Mouse (Mus musculus) intestine, postnatal 0 days (tissue): ENCODE results near the gene Olfr172. TPM values are rescaled to one million over a fixed set of nuclear protein-coding genes. Genes with fewer than 3 reads are reported as not detected.
A peak's percentile ranks its signal among the peaks of the same experiment; 100 is the strongest.

Experiments used
- ATAC-seq: fragments of 200-750 bp; cut with Nextera tagmentation; 2 replicates; pipeline ENCODE4 v1.8.0; 2017; ENCODE audit warnings: mild to moderate bottlenecking, moderate TSS enrichment, moderate library complexity
- H3K27ac ChIP-seq: fragments of 300-500 bp; sonication (generic); 2 replicates; pipeline ENCODE4 v1.5.1; 2014; ENCODE audit warnings: mild to moderate bottlenecking, low read depth, low read length, moderate library complexity
- H3K27me3 ChIP-seq: fragments of 300-500 bp; sonication (generic); replicated peaks from 2 replicates; pipeline ENCODE4 v1.6.1; 2014; ENCODE audit warnings: low read length, mixed read lengths; ENCODE audit not compliant: control insufficient read depth, insufficient read depth
- H3K36me3 ChIP-seq: fragments of 300-500 bp; sonication (generic); 2 replicates; pipeline ENCODE4 v1.6.1; 2014; ENCODE audit warnings: mild to moderate bottlenecking, moderate library complexity; ENCODE audit not compliant: control insufficient read depth, insufficient read depth
- H3K4me1 ChIP-seq: fragments of 300-500 bp; sonication (generic); replicated peaks from 2 replicates; pipeline ENCODE4 v1.6.1; 2014; ENCODE audit warnings: antibody characterized with exemption, low read length, mixed read lengths; ENCODE audit not compliant: control insufficient read depth, insufficient read depth
- H3K4me2 ChIP-seq: fragments of 300-500 bp; sonication (generic); replicated peaks from 2 replicates; pipeline ENCODE4 v1.6.1; 2014; ENCODE audit warnings: low read depth, mild to moderate bottlenecking, moderate library complexity
- H3K4me3 ChIP-seq: fragments of 300-500 bp; sonication (generic); 2 replicates; pipeline ENCODE4 v1.5.1; 2014; ENCODE audit warnings: low read depth, low read length
- H3K9ac ChIP-seq: fragments of 300-500 bp; sonication (generic); 2 replicates; pipeline ENCODE4 v1.6.1; 2014; ENCODE audit warnings: mild to moderate bottlenecking, low read depth, low read length
- H3K9me3 ChIP-seq: fragments of 300-500 bp; sonication (generic); 2 replicates; pipeline ENCODE4 v1.6.1; 2016; ENCODE audit warnings: mixed run types; ENCODE audit not compliant: control insufficient read depth
- CTCF ChIP-seq: sonication (generic); IDR thresholded peaks from 2 replicates; pipeline ENCODE4 v1.5.1; 2016; ENCODE audit warnings: low read depth, mild to moderate bottlenecking, control low read depth, antibody characterized with exemption, moderate library complexity
- WGBS: fragments of 180-500 bp; shearing (Covaris S2); extraction: QIAGEN DNeasy Blood & Tissue Kit; methylation state at CpG from one replicate; pipeline ENCODE4 v1.1.7; 2014; 5-methylcytosine and 5-hydroxymethylcytosine counted together
- microRNA-seq: library from miRNA; unstranded; fragments of <30 nt; microRNA quantifications from one replicate; pipeline ENCODE4, GENCODE M21; 2016
- polyA plus RNA-seq: library from polyadenylated mRNA; unstranded; fragments of >200 nt; fragmentation: Nextera tagmentation; extraction: Ambion mirVana; gene quantifications from 2 replicates; pipeline ENCODE4 v1.2.1, GENCODE M21; 2015

The Olfr172 gene
- polyA plus RNA-seq, 1 experiment from 2014 or later, result not detected

DNA sequence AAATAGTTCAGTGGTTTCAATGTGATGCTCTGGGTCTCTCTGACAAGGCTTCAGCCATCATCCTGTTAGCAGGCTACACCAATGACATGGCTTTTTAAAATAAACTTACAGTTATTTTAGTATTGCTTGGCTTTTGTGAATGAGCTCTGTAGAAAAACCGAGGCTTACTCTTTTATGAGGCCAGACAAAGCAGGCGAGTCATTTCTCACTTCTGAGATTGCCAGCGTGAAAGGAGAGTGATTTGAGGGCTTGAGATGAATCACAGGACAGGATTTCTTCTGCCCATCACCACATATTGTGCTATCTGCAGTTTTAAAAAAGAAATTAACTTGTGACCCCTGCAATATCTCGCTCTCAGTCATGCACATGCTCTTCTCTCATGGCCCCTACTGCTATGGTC lies 48.0 kb downstream of the Olfr172 start:
- TF ChIP-seq CTCF, result no peak
- H3K4me1 ChIP-seq, result no peaks in the 10 kb centered on the region
- no peak for ATAC-seq
- H3K36me3 ChIP-seq, result no peaks in the 10 kb centered on the region
- H3K4me2 ChIP-seq, result no peak overlapping the region
- no peaks in the 10 kb centered on the region for H3K27me3 ChIP-seq
- H3K9me3 ChIP-seq, result no peaks in the 10 kb centered on the region
- H3K4me3 ChIP-seq, result no peak overlapping the region
- 62% methylated on average over 4 of the region's 4 CpGs for WGBS
- H3K27ac ChIP-seq, result no peak overlapping the region
- no peak overlapping the region for H3K9ac ChIP-seq

DNA sequence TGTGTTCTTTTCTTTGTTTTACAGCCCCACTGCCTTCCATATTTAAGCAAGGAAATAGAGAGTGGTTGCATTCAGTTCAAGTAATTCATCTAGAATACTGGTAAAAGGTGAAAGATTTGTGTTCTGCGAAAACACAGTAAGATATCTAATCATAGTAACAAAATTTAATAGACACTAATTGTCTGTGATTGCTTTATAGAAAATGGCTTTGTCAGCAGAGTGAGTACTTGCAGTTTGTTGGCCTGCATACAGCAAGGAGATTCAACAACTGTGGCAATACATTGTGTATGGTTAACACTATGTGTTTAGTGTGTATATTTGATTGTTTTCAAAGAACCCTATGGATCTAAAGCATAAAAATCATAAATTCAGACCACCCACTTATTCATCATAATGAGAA lies 49.8 kb downstream of the Olfr172 start:
- Histone ChIP-seq H3K9me3 (no peaks in the 10 kb centered on the region), H3K27ac (no peak overlapping the region), H3K4me2 (no peak overlapping the region), H3K4me1 (no peaks in the 10 kb centered on the region; the same call in 1 of the 2 replicates), H3K4me3 (no peak overlapping the region), H3K27me3 (no peaks in the 10 kb centered on the region), H3K9ac (no peak overlapping the region), H3K36me3 (no peaks in the 10 kb centered on the region)
- no peak for TF ChIP-seq CTCF
- 58% methylated on average over 1 of the region's 1 CpGs for WGBS
- no peak for ATAC-seq

DNA sequence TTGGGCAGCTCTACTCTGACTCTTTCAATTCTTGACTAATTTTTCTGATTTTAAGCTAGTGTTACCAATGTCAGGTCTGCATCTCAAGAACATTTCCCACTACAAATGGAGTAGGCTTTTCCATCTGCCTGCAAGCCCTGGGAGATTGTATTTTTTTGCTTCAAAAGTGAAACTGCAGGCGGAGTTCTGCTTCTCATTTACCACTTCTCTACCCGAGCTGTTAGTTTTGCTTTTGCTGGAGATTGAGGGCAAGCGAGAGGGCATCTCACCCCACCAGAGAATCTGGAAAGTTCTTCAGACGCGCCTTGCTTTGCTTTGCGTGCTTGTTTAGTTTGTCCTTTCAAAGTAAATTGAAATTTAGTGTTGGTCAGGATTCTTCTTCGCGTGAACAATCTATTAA lies 50.8 kb downstream of the Olfr172 start:
- no peaks in the 10 kb centered on the region; the same call in 1 of the 2 replicates for H3K4me1 ChIP-seq
- no peak overlapping the region for H3K27ac ChIP-seq
- TF ChIP-seq CTCF, result no peak
- WGBS, result 62% methylated on average over 8 of the region's 8 CpGs
- H3K4me3 ChIP-seq, result no peak overlapping the region
- no peak overlapping the region for H3K9ac ChIP-seq
- H3K9me3 ChIP-seq, result no peaks in the 10 kb centered on the region
- no peaks in the 10 kb centered on the region for H3K27me3 ChIP-seq
- H3K36me3 ChIP-seq, result no peaks in the 10 kb centered on the region
- H3K4me2 ChIP-seq, result peak overlapping the region; percentile 43
- ATAC-seq, result no peak

Small RNAs within 50 kb of the gene (microRNA-seq; reads per million reads assigned to microRNA genes)
- gene Gm27564, result not detected

Other genes starting within 250 kb of the Olfr172 start
- gene St3gal6, start 238.9 kb downstream of the Olfr172 start, polyA plus RNA-seq, result 32.5 and 32.6 TPM in 2 replicates
- not detected in 2 replicates for gene Gm813, start 146.2 kb downstream of the Olfr172 start, polyA plus RNA-seq
- not detected in 2 replicates for gene E330017A01Rik, start 124.4 kb downstream of the Olfr172 start, polyA plus RNA-seq
- gene Cpox, start 92.9 kb downstream of the Olfr172 start, polyA plus RNA-seq, result 54.5 and 56.7 TPM in 2 replicates
- 0.20 and 0.34 TPM in 2 replicates for gene Gpr15, start 44.1 kb downstream of the Olfr172 start, polyA plus RNA-seq
- 86.0 and 86.1 TPM in 2 replicates for gene Cldnd1, start 35.3 kb downstream of the Olfr172 start, polyA plus RNA-seq
- gene Olfr173, start 37.1 kb upstream of the Olfr172 start, polyA plus RNA-seq, result not detected in 2 replicates
- not detected in 2 replicates for gene Olfr175-ps1, start 63.6 kb upstream of the Olfr172 start, polyA plus RNA-seq
- gene Olfr177, start 111.6 kb upstream of the Olfr172 start, polyA plus RNA-seq, result not detected in 2 replicates
- not detected in 2 replicates for gene Olfr178, start 128.9 kb upstream of the Olfr172 start, polyA plus RNA-seq
- gene Olfr181, start 165.6 kb upstream of the Olfr172 start, polyA plus RNA-seq, result not detected in 2 replicates
- gene Olfr180, start 166.2 kb upstream of the Olfr172 start, polyA plus RNA-seq, result not detected in 2 replicates
- gene Olfr183, start 232.2 kb upstream of the Olfr172 start, polyA plus RNA-seq, result not detected in 2 replicates